Mouse (Mus musculus) cortical plate, adult 2 months (tissue): ENCODE results near the gene C77080. TPM values are rescaled to one million over a fixed set of nuclear protein-coding genes. Genes with fewer than 3 reads are reported as not detected.
"Not testable (repeated sequence)": the region's sequence is repeated elsewhere in the genome, so short reads cannot be mapped to it uniquely, and the experiment has no call there.

Experiments used
- H3K27ac ChIP-seq: fragments of 200-500 bp; 2 replicates; pipeline ENCODE4 v1.5.1; 2012; ENCODE audit warnings: low read length, control low read depth, inconsistent platforms; ENCODE audit not compliant: insufficient read depth
- H3K4me1 ChIP-seq: fragments of 200-500 bp; 2 replicates; pipeline ENCODE4 v1.6.1; 2011; ENCODE audit warnings: low read length; ENCODE audit not compliant: control insufficient read depth, insufficient read depth
- H3K4me3 ChIP-seq: fragments of 200-500 bp; 2 replicates; pipeline ENCODE4 v1.5.1; 2011; ENCODE audit warnings: mild to moderate bottlenecking, low read length, control low read depth; ENCODE audit not compliant: insufficient read depth
- CTCF ChIP-seq: fragments of 200-500 bp; IDR thresholded peaks from 2 replicates; pipeline ENCODE4 v1.5.1; 2011; ENCODE audit warnings: mild to moderate bottlenecking, control low read depth, low read length; ENCODE audit not compliant: insufficient read depth; ENCODE audit errors: extremely low read depth
- POLR2A ChIP-seq: fragments of 200-500 bp; IDR thresholded peaks from 2 replicates; pipeline ENCODE4 v1.6.1; 2011; ENCODE audit warnings: mild to moderate bottlenecking, low read length, control low read depth; ENCODE audit not compliant: insufficient read depth; ENCODE audit errors: extremely low read depth
- polyA plus RNA-seq: library from polyadenylated mRNA; depleted of rRNA; stranded (reverse); fragments of >200 nt; gene quantifications from 2 replicates; pipeline ENCODE4 v1.2.3, GENCODE M21; 2012

Gene C77080
- polyA plus RNA-seq, 1 experiment, result 15.0 TPM

DNA sequence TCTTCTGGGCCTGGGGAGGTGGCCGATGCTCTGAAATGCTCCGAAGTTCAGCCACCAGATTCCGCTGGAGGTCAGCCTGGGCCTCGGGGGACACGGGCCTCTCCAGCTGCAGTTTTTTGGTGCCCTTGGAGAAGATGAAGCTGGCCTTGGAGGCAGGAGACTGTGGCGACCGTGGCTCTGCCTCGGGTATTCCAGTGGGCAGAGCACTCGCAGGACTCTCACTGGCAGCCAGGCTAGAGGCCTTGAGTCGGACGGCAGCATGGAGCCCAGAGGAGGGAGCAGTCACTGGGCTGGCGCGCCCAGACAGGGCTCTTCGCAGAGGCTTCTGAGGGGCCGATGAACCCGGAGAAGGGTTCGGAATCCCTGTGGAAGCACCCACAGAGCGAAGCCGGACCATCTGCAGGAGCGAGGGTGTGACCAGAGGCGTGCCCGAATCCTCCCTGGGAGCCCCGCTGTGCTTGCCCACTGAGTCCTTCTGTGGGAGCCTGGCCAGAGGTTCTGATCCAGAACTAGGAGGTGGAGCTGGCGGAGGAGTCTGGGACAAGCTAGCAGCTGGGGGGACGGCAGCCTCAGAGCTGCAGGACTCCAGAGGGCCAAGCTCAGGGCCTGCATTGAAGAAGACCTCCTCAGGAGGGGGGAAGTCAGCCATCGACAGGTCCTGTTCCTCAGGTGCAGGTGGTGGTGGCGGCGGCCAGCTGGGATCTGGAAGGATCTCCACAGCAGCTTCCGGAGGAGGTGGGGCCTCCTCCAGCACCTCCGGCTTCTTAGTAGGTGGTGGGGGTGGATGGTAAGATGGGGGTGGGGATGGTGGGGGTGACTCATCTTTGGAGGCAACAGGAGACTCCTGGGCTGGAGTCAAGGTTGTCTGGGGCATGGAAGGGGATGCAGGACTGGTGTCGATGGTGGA is 38.9 kb downstream of the C77080 start:
- H3K27ac ChIP-seq, result no peak overlapping the region
- no peak overlapping the region for H3K4me3 ChIP-seq
- TF ChIP-seq CTCF, result no peak
- no peak for TF ChIP-seq POLR2A
- H3K4me1 ChIP-seq, result no peaks in the 10 kb centered on the region

DNA sequence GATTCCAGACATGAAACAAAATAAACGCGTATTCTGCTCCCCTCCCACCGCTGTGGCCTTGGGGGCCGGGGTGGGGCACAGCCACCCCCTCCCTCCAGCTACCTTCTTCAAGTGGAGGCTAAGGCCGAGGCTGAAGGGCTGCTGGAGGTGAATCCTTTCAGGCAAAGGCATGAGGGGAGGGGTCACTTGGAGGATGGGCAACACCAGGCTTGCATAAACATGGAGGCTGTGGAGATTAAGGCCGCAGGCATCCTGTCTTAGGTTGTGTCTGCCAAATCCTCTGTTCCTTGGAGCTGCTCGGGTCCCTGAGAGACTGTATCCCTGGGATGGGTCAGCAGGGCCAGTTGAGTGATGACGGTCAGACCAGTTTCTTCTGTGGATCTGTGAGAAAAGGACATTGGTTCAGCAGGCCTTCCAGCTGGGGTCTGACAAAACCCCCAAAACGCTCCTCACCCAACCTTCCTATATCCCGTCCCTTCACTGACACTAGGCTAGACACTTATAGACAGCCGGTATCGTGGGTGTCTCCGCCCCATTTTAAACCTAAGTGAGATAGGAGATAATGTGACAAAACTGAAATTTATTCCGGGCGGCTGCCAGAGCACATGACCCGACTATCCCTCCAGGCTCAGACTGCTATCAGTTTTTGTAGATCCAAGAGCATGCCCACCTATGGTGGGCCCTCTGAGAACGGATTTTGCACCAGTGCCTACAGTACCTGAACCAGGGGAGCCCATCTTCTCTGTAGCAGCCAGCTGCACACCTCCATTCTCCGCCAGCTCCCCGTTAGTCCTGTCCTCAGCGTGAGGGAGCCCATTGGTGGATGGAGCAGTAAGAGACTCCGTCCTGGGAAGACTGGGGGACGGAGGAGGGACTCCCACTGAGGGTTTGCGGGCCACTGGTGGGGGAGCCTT is 39.9 kb downstream of the C77080 start:
- no peaks in the 10 kb centered on the region for H3K4me1 ChIP-seq
- no peak overlapping the region for H3K27ac ChIP-seq
- H3K4me3 ChIP-seq, result no peak overlapping the region
- TF ChIP-seq POLR2A (no peak), CTCF (no peak)

DNA sequence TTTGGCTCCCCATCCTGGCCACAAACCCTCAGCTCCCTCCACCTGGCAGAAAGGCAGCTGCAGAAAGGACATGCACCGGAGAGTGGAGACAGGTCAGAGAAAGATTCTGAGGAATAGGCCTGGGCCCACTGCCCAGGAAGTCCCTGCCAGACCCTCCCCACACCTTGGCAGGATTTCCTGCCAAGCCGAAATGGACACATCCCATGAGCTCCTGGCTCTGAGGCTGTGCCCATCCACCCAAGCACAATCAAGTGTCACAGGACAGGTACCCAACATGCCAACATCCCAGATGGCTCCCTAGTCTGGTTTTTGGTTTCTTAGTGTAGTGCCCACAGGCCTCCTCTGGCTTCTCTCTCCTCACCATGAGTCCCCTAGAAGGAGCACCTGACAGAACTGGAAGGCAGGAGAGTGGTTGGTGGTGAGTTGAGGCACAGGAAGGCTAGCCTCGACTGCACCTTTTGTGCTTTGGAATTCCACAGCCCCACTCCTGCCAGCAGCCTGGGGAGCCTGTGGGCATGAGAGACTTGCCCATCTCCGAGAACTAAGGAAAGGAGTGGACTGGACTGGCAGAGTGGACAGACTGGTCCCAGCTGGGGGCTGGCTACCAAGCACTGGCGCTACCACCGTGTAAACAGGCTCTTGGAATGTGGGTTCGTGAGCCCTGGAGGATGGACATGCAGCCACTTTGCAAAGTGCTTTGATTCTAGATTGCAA is 40.7 kb downstream of the C77080 start:
- Histone ChIP-seq H3K4me1 (no peaks in the 10 kb centered on the region), H3K27ac (no peak overlapping the region), H3K4me3 (no peak overlapping the region)
- no peak for TF ChIP-seq POLR2A
- TF ChIP-seq CTCF, result no peak

DNA sequence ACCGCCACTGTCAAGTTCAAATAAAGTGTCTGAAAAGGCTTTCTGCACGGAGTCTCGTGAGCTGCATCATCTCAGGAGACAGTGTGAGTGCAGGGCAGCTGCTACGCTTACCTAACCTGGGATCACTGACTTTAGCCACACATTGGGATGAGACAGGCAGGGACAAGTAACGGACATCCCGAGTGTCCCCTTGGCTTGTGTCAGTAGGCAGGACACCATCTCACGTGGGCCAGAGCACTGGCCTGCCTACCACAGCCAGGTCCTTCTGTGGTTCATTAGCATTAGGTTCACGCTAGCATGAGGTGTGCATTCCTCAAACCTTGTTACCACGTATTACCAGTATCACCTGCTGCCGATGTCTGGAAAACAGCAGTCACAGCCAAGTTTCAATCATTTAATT is 42.0 kb downstream of the C77080 start:
- TF ChIP-seq POLR2A (no peak), CTCF (no peak)
- Histone ChIP-seq H3K4me1 (no peaks in the 10 kb centered on the region), H3K4me3 (no peak overlapping the region), H3K27ac (no peak overlapping the region)

DNA sequence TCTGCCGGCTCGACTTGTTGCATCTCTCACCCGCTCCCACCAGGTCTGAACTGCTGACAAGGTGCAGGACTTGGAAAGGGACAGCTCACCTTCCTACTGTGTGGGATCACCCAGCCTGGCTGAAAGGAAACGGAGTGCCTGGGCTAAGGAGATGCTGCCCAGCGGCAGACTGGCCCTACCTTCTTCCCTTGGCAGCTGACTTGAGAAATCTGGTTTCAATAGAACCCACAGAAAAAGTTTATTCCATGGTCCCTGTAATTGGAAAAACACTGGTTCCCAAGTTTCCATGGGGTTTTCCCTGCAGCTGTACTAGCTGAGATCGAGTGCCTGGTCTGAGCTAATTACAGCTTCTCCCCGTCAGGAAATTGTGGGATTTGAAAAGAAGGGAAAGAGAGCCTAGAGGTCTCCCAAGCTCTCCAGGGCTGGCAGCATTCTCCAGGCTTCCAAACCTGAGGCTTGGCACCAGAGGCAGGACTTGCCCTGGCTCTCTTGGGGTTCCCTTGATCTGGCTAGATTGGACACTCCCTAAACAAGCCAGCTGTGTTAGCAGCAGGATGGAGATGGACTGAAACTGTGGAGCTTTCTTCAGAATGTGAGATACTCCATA is 42.5 kb downstream of the C77080 start:
- TF ChIP-seq POLR2A (no peak), CTCF (no peak)
- Histone ChIP-seq H3K4me3 (no peak overlapping the region), H3K4me1 (no peaks in the 10 kb centered on the region), H3K27ac (no peak overlapping the region)

GRCm38 (mm10) chr4:129212486-129212885 is 48.7 kb downstream of the C77080 start:
- not testable (repeated sequence) for H3K27ac ChIP-seq, H3K4me3 ChIP-seq, H3K4me1 ChIP-seq

GRCm38 (mm10) chr4:129211461-129211860 is 49.7 kb downstream of the C77080 start:
- Histone ChIP-seq H3K4me1 (no peaks in the 10 kb centered on the region), H3K27ac (no peak overlapping the region), H3K4me3 (no peak overlapping the region)
- no peak for TF ChIP-seq POLR2A
- no peak for TF ChIP-seq CTCF

- TF ChIP-seq POLR2A, result no peak
- TF ChIP-seq CTCF, result peak; percentile 41
Measured at GRCm38 (mm10) chr4:129209504-129209903, 51.7 kb downstream of the C77080 start.

DNA sequence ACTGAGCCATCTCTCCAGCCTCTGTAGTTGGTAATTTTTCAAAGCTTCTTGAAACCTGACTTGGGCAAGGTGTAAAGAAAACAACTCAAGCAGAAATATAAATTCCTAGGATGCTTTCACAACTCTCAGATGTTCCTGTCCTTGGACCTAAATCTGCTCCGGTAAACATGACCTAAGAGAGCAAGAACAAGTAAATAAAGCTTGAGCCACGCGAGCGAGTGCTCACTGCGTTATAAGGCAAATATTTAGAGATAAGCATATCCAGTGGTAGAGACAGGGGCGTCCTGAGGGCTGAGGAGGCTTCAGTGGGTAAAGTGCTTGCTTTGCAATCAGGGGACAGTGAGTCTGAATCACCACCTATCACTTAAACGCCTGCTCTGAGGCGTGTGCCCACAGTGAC is 54.4 kb downstream of the C77080 start:
- H3K4me1 ChIP-seq, result no peaks in the 10 kb centered on the region
- H3K27ac ChIP-seq, result no peak overlapping the region
- no peak for TF ChIP-seq POLR2A
- TF ChIP-seq CTCF, result no peak
- no peak overlapping the region for H3K4me3 ChIP-seq

More at GRCm38 (mm10) chr4:129209504-129209903, 51.7 kb downstream of the C77080 start:
- Histone ChIP-seq H3K4me1 (no peaks in the 10 kb centered on the region), H3K4me3 (no peak overlapping the region), H3K27ac (no peak overlapping the region)
